Mouse (Mus musculus): ENCODE data around the gene B4galt1.

- no peak for TF ChIP-seq POLR2A (IDR thresholded peaks at IDR 0.05; ENCODE audit: borderline replicate concordance, control insufficient read depth, low read depth, low read length)
- TF ChIP-seq CTCF (IDR thresholded peaks at IDR 0.05; ENCODE audit: control insufficient read depth, insufficient read depth, low read length): no peak
Observed at GRCm38 (mm10) chr4:40863340-40863739, 9.5 kb upstream of the B4galt1 start.
